Mouse (Mus musculus): ENCODE measurements at regions not wholly inside any gene's neighbourhood (a gene's known extent, or its start where the extent isn't known, plus 50 kb on each side); places are given as distances from the start of the nearest gene placed in this dataset.

DNA sequence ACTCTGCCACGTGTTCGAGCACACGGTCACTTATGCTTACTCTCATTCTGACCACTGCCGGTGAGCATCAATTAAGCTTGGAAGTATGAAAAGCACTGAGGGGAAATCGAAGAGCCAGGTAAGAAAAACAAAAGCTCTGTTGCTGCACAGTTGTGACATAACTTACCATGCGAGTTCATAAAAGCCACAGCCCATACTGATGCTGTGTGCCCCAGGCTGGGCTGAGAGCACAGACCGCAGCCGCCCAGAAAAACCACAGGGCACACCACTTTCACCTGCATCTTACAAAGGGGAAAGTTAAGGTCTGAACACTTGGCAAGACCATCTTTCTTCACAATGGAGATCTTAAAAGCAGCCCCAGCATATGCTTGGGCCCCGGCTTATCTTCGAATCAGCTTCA is 338.2 kb upstream of the Nfe2l3 start:
- DNase-seq (ENCODE audit: low read depth, low spot score): no peak

DNA sequence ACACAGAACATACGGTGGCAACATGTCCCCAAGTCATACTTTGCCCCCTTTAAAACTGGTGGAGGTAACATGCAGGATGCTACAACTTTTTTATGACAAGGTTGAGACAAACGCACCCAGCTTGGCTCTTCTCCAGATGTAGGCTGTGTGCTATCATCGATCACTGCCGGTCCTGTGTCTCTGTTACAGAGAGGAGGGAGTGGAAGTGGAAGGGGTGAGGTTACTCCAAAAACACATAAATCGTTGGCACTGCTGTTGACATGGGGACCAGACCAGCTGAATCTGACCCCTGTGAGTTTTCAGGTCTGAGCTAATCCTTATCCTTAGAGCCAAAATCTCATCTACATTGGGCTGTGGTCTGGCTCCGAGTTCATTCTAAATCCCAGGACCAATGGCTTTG is 335.0 kb upstream of the Nfe2l3 start:
- no peak for DNase-seq (ENCODE audit: low read depth, low spot score)

DNA sequence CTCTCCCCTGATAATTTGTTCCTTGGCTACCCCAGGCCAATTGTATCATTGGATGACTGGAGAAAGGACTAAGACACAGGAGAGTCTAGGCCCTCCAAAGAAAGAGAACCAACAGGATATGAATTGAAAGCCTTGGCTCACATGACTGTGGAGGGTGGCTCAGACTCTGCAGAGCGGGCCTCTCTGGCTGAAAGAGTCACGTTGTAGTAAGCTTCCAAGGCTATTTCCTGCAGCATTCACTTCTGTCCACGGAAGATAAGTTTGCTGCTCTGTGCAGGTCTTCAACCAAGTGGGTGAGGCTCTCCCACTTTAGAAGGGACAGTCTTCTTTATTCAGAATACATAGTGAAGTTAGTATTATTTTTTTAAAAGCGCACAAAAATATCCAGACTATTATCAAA is 332.1 kb upstream of the Nfe2l3 start:
- no peak for DNase-seq (ENCODE audit: low read depth, low spot score)

DNA sequence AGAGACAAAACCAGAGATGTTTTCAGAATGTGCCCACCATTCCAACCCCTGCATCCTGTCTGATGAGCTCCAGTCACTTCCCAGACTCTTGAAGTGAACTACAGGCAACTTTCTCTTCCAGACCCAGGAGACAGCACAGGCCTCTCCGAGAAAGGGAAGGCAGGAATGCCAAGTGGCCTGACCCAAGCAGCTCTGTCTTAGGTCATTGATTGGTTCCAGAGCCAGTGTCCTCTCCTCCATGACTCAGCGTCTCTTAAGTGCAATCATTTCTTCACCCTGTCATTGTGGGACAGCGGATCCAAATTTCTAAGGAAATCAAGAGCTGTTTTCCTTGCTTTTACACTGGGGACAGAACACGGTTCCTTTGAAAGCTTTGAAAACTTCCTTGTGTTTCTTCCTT is 329.2 kb upstream of the Nfe2l3 start:
- no peak for DNase-seq (ENCODE audit: low read depth, low spot score)

DNA sequence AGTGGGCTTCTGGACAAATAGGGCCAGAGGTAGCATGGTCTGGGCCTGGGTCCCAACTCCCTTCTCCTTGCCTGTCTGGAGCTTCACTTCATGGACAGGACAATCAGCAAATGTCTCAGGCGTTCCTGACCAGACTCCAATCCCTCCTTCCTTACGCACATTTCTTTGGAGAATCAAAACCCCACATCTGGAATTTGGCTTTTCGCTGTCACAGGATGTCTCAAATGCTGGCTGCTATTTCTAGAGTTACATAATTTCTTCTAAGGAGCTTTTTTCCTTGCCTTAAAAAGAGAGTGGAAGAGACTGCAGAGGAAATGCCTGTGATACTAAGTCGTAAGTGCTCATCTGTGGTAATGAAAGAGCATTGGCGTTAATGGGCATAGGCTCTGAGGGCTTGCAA is 328.1 kb upstream of the Nfe2l3 start:
- DNase-seq (ENCODE audit: low read depth, low spot score): no peak

DNA sequence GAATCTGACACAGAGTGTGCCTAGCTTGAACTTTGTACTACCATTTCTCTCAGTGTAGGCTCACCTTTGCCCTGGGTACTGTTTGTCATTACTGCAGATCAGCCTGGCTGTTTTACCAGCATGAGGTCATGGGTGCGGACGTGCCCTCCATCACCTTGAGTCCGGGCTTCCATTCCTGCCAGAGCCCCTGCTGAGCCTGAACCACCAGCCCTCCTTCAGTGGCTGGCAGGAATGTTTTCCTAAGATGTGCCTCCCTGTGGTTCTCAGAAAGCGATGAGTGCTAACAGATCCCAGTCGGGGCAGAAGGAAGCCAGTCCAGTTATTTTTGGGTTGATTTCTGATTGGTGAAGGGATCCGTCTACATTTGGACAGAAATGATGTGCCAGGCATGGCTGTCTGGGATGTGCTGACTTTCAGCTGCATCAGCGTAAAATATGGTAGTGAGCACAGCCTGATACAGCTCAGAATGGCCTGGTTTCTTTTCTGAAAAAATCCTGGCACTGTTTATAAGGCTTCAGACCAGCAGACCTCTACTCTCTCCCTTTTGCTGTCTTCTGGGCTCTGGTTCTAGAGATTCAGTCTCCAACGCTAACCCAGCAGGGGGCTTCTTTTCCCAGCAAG is 324.0 kb upstream of the Nfe2l3 start:
- no peak for DNase-seq (ENCODE audit: low read depth, low spot score)

DNA sequence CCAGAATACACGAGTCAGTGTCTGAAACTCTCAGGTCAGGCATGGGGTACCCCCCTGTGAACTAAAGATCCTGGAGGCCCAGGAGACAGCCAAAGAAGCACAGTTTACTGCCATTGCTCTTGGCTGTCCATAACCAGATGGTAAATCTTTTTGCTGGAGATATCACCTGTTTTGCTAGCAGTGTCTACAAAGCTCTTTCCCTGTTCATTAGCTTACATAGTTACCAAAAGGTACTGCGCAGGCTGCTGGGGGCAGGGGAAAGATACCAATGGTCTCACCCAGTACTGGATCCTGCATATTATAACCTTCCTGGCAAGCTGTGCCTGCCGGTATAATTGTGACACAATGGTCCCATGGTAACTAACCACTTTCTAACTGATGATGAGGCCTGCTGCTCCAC is 321.9 kb upstream of the Nfe2l3 start:
- DNase-seq (ENCODE audit: low read depth, low spot score): no peak

DNA sequence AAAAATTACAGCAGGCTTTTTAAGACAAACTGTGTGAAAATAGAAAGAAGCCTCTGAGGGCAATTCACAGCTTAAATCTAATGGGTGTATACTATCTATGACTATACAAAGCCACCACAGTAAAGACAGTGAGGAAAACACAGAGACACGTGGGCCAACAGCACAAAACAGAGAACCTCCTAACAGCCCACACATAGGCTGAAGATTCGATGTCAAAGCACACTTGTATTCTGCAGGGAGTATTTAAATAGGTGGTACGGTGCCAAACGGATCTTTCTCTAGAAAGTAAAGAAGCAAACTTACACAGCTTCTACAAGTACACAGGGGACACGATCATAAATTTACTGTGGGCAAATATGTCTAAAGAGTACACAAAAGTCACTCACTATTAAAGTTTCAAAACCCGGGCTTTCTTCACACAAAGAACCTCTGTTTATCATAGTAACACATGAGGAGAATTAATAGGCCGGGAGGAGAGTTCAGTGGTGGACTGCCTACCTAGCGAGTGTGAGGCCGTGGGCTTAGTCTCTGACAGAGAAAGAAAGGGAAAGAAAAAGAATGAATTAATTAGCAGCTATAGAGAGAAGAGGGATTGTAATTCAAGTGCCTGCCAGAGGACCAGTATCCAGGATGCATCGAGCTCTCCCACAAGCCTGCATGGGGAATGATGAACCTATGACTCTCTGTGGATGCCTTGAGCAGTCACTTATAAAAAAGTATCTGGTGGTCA is 317.7 kb upstream of the Nfe2l3 start:
- DNase-seq (ENCODE audit: low read depth, low spot score): no peak

DNA sequence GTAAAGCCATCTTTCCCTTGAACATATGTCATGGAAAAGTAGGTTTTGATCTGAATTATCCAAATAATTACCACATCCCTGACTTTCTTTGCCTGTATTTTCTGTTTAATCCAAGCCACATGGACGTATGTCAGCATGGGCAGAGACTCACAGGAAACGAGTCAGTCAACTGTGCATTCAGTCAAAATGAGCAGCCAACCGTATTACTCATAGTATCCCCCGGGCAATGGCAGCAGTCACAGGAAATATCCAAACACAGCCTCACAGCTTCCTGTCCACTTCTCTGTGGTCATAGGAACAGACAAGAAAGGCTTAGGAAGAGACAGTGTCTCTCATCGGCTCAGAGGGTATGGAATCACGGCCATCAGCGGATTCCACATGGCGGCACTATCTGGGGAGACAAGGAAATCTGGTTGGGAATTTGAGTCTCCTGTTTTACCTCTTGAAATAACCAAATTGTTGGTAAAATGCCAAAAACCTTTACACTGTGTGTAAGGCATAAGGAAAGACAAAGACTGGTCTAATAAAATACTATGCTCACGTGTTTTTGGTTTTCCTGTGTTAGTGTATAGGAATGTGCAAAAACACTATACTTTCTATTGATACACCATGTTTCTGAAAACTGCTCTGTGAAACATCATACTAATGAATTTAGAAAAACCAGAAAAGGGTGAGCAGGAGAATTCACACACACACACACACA is 313.5 kb upstream of the Nfe2l3 start:
- DNase-seq (ENCODE audit: low read depth, low spot score): no peak

DNA sequence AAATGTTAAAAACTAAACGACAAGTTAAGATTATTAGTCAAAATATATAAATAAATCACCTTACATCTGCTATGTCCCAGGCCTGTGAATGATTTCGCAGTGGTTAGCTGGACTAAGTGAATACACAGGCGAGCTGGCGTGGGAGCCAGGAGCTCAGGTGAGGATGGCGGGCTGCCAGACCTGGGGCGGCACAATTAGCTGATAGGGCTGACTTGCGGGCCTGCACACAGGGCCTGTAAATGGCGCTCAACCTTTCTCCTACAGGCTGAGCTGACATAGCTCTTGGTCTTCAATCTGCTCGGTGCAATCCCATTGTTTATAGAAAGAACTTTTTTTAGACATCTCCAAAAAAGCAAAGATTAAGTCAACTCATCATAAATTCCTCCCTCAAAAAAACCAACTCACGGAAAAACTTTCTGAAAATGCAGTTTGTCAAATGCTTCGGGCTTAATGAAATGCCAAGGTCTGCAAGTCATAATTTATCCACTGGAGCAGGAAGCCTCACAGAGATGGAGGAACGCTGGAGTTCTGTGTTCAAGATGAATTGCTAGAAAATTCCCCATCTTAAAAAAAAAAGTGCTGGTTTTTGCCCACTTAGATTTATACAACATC is 312.7 kb upstream of the Nfe2l3 start:
- DNase-seq (ENCODE audit: low read depth, low spot score): no peak

DNA sequence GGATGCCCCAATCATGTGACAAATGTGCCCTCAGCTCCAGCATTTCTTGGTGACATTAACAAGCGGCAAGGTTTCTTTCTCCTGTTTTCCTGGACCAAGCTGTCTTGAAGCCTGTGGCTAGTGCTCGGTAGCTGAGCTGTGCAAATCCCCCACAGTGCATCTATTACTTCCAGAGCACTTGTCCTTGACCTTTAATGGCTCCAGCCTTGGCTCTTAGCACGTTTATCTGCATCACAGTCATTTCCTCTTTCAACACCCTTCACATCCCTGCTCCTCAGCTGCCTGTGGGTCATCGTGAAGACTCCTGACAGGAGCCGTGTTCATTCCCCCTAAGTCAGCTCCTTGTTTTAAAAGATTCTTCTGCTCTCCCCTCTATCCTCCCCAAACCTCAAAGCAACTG is 309.5 kb upstream of the Nfe2l3 start:
- DNase-seq (ENCODE audit: low read depth, low spot score): no peak

DNA sequence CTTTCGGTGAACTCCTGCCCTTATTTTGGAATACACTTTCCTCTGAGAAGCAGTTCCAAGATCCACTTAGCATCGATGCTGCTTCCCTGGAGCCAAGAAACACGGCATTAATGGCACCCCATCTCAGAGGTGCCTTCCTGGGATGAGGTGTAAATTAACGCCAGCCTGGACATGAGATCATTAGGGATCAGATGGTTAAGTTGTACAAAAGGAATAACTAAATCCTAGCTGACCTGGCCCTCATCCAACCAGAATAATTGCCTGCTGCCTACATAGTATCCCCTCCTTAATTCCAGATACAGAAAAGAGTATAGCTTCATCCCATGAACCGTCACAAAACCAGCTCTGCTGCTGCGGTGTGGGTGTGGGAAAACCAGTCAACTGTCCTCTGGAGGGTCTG is 304.6 kb upstream of the Nfe2l3 start:
- no peak for DNase-seq (ENCODE audit: low read depth, low spot score)

DNA sequence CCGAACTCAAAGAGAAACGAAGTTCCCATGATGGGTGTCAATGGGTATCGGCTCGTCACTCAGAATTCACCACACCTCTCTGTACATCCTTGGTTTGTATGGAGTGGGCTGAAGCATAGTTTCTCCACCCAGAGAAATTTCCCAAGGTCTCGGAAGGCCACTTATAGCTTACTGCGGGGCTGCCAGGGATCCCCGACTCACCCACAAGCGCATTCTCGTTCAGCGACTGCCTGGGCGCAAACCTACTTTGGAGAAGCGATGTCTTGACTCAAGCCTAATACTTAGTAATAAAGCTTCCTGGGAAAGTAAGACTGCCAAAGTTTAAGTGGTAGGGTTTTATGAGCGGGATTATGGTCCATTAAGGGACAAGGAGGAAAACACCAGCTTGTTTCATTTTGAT is 303.4 kb upstream of the Nfe2l3 start:
- no peak for DNase-seq (ENCODE audit: low read depth, low spot score)

DNA sequence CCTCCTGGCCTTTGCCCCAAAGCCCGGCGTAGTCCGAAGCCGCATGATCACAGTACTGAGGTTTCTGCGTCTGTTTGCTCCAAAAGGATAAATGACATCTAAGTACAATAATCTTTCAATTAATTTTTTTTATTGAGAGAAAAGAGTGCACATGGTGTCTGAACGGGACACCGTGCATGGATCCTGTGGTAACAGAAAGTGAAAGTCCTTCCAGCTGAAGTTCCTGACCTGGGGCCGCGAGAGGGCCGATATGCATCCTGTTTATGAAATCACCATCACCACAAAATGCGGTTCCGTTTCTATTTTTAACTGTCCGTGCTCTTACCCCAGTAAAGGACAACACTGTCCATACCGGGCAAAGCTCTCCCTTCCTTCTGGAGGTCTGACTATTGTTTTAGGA is 302.9 kb upstream of the Nfe2l3 start:
- DNase-seq (ENCODE audit: low read depth, low spot score): no peak

DNA sequence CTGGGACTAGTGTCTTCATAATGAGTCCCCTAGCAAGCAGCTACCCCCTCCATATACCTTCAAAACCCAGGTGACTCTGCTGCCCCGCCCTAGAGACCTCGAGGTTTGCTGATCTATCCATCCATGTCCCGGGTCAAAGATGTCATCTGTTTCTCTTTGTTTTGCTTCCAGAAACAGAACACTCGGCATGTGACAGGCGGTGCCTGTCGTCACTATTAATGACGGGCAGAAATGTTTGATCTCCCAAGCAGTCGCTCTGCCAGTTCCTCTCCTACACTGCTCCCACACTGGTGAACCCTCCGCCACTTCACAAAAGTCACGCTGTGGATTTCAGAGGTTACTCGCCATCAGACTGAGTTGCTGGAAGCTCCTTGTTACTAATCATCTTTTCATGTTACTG is 287.7 kb upstream of the Nfe2l3 start:
- DNase-seq (ENCODE audit: low read depth, low spot score): no peak

DNA sequence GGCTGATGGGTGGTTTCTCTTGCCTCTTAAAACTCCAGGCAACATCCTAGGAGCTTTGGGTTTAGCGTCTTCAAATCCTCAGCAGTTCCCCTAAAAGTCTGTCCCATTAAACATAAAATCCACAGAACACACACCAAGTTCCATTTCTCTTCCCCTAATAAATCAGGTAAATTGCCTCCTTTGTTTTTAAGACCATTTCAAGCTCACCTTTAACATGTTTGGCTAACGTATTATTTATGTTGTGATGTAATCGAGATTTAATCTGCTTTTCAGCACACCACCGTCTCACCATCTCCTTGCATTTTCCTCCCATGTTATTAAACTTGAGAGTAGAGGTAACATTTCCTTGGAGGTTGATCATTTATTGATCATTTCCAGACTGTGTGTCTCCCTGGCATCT is 286.6 kb upstream of the Nfe2l3 start:
- DNase-seq (ENCODE audit: low read depth, low spot score): no peak

DNA sequence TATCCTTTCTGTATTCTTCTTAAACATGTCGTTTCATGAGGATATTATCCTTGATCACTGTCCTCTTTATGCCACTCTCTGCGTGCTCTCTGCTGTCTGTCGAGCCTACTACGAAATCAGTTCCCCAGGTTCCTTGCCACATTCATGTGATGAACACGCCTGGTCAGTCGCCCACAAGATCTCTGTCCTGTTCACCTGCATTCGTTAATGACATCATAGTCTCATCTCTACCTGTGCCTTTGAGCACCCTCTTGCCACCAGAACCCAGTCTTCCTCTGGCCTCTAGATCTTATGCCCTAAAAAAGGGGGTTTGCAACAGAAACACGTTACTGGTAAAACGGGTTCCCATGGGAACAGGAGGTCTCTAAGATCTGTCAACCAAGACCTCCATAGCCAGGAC is 283.6 kb upstream of the Nfe2l3 start:
- DNase-seq (ENCODE audit: low read depth, low spot score): no peak

DNA sequence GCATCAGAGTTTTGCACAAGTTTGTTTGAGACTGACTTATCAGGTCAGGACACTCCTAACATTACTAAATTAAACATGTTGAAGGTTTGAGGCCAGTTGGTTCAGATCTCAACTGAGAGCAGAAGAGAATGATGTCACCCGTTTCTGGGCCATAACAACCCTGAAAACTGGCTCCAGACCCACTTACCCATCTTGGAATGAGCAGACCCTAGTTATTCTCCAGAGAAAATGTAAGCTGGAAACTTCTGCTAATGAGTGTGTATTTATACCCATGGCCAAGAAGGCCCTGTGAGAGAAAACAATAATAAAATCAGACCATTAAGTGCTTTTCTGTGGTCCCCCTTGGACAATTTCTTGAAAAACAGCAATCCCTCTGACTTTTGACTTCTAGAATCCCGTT is 282.4 kb upstream of the Nfe2l3 start:
- no peak for DNase-seq (ENCODE audit: low read depth, low spot score)

DNA sequence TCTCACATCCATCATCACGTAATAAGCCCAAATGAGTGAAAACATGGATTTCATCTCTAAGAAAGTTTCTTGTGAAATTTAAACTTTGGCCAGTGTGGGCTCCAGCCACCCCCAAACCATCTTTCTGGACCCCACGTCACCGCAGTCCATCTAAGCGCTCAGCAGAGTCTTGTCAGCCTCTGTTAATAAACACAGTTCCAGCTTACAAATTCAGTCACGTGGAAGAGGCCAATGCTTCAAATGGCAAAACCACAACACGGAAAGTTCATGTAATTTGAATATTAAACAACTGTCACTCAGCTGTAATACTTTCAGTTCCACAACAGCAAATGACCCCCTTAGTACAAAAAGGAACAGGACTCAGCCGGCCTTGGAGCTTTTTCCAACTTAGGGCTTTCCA is 282.0 kb upstream of the Nfe2l3 start:
- peak; percentile 76 for DNase-seq (ENCODE audit: low read depth, low spot score)

DNA sequence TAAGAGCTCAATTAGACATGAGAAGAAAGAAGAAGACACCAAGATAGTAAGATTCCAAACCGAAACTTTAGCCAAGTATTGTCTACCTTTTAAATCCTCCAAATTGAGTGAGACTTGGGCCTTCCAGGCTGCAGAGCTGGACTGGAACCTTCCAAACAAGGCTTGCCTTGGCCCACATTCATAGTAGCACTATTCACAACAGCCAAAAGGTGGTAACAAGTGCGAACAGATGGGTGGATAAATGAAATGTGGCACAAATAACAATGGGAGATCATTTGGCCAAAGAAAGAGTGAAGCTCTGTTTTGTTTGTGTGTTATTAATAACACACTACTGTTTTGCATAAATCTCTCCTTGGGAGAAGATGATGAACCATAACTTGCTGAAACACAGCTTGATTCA is 281.6 kb upstream of the Nfe2l3 start:
- no peak for DNase-seq (ENCODE audit: low read depth, low spot score)

DNA sequence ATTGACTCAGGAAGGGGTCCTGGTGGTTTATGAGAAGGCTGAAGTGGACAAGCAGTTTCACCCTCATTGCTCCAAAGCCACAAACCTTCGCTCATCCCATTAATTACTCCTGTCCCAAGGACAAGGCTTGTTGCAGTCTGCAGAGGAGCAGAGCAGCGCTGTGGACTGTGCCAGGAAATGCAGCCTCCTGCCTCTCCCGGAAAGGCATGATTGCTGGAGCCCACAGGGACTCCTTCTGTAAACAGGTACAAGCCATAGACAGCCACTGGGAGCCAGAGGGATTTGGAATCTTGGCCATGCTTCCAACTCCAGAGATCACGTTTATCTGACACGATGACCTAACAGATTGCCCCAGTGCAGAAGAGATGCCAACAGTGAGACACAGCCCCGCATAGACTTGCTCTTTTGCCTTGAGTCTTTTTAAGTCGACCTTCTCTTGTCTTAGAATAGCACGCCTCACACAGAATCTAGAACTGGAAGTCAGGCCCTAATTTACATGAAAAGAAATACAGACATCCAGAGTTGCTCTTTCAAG is 275.6 kb upstream of the Nfe2l3 start:
- DNase-seq (ENCODE audit: low read depth, low spot score): no peak

DNA sequence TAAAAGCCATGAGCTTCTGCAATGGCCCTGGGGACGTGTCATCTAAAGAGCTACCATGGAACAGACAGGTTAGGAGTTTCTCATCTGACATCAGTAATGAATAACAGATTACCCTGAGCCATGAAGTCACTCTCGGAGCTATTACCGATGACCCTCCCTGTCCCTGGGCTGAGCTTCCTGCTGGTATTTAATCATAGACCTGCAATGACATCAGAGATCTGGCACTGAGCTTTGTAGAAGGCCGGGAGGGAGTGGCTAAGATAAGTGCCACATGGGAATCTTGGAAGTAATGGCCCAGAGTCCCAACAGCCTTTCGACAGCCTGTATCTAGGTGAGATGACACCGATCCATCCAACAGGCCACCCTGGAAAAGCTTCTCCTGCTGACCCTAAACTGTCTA is 271.3 kb upstream of the Nfe2l3 start:
- no peak for DNase-seq (ENCODE audit: low read depth, low spot score)

Data from A20 (cell line).